Mouse (Mus musculus): ENCODE data around the gene Celf3. TPM values are rescaled to one million over a fixed set of nuclear protein-coding genes. Genes with fewer than 3 reads are reported as not detected.

The Celf3 gene
- total and polyA plus RNA-seq, 2 experiments from 2014 or later: 0.53 TPM; not detected in 1

GRCm38 (mm10) chr3:94487581-94487980 is 9.5 kb downstream of the Celf3 start:
- ATAC-seq (ENCODE audit: insufficient read depth, low read depth): no peak
- 0 out of 2 replicates have a peak, but pooled peaks cover 7% of the 10 kb centered on the region for H3K4me1 ChIP-seq (ENCODE audit: control insufficient read depth, insufficient read depth)

GRCm38 (mm10) chr3:94497162-94497561 is 19.1 kb downstream of the Celf3 start:
- Histone ChIP-seq H3K9me3 (replicated peaks; ENCODE audit: control insufficient read depth, low read length) (no peaks in the 10 kb centered on the region), H3K27me3 (ENCODE audit: control insufficient read depth, insufficient read depth, low read length) (no peaks in the 10 kb centered on the region), H3K4me2 (ENCODE audit: low read depth, low read length) (no peak overlapping the region), H3K27ac (ENCODE audit: low read depth) (no peak overlapping the region), H3K9ac (replicated peaks; ENCODE audit: low read depth, low read length) (no peak overlapping the region), H3K4me1 (ENCODE audit: control insufficient read depth, insufficient read depth) (no peaks in the 10 kb centered on the region), H3K4me3 (ENCODE audit: low read depth, low read length) (no peak overlapping the region), H3K36me3 (replicated peaks; ENCODE audit: control insufficient read depth, insufficient read depth, low read length) (peaks cover 44% of the 10 kb centered on the region)
- TF ChIP-seq EP300 (IDR thresholded peaks at IDR 0.05; ENCODE audit: low read depth) (no peak), CTCF (IDR thresholded peaks at IDR 0.05; ENCODE audit: low read depth) (no peak)
- 81% methylated on average over 4 of the region's 4 CpGs for WGBS
- no peak for ATAC-seq (ENCODE audit: insufficient read depth, low read depth)
- DNase-seq (ENCODE audit: low spot score): no peak

More at GRCm38 (mm10) chr3:94487581-94487980, 9.5 kb downstream of the Celf3 start:
- H3K9ac ChIP-seq (replicated peaks; ENCODE audit: low read depth, low read length): no peak overlapping the region
- no peaks in the 10 kb centered on the region for H3K27me3 ChIP-seq (ENCODE audit: control insufficient read depth, insufficient read depth, low read length)
- H3K9me3 ChIP-seq (replicated peaks; ENCODE audit: control insufficient read depth, low read length): no peaks in the 10 kb centered on the region
- no peak overlapping the region for H3K27ac ChIP-seq (ENCODE audit: low read depth)
- H3K36me3 ChIP-seq (replicated peaks; ENCODE audit: control insufficient read depth, insufficient read depth, low read length): no peaks in the 10 kb centered on the region
- TF ChIP-seq CTCF (IDR thresholded peaks at IDR 0.05; ENCODE audit: low read depth) (no peak), EP300 (IDR thresholded peaks at IDR 0.05; ENCODE audit: low read depth) (no peak)
- H3K4me2 ChIP-seq (ENCODE audit: low read depth, low read length): no peak overlapping the region
- 44% methylated on average over 6 of the region's 6 CpGs for WGBS
- no peak for DNase-seq (ENCODE audit: low spot score)
- H3K4me3 ChIP-seq (ENCODE audit: low read depth, low read length): no peak overlapping the region

DNA sequence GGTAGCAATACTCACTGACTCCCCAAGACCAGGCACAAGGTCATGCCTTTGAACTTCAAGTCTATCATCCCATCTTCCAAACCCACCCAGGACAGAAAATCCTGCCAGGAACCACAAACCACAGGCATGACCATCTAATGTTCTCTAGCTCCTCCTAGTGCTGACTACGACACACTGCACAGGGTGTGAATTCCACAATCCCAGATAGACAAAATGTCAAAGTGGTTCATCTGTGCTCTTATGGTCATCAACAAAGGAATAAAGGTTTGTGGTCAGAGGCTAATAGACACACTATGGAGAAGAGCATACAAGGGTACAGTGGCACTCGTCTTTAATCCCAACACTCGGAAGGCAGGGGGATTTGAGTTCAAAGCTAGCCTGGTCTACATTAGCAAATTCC is 24.1 kb downstream of the Celf3 start:
- H3K36me3 ChIP-seq (replicated peaks; ENCODE audit: control insufficient read depth, insufficient read depth, low read length): peaks cover 45% of the 10 kb centered on the region
- 73% methylated on average over 3 of the region's 3 CpGs for WGBS
- H3K4me2 ChIP-seq (ENCODE audit: low read depth, low read length): no peak overlapping the region
- no peaks in the 10 kb centered on the region for H3K27me3 ChIP-seq (ENCODE audit: control insufficient read depth, insufficient read depth, low read length)
- ATAC-seq (ENCODE audit: insufficient read depth, low read depth) (no peak), DNase-seq (ENCODE audit: low spot score) (no peak)
- H3K27ac ChIP-seq (ENCODE audit: low read depth): no peak overlapping the region
- no peaks in the 10 kb centered on the region for H3K9me3 ChIP-seq (replicated peaks; ENCODE audit: control insufficient read depth, low read length)
- H3K9ac ChIP-seq (replicated peaks; ENCODE audit: low read depth, low read length): no peak overlapping the region
- no peak for TF ChIP-seq EP300 (IDR thresholded peaks at IDR 0.05; ENCODE audit: low read depth)
- TF ChIP-seq CTCF (IDR thresholded peaks at IDR 0.05; ENCODE audit: low read depth): peak; percentile 64
- no peak overlapping the region for H3K4me3 ChIP-seq (ENCODE audit: low read depth, low read length)
- H3K4me1 ChIP-seq (ENCODE audit: control insufficient read depth, insufficient read depth): no peaks in the 10 kb centered on the region

GRCm38 (mm10) chr3:94506664-94507063 is 28.6 kb downstream of the Celf3 start:
- Histone ChIP-seq H3K9ac (replicated peaks; ENCODE audit: low read depth, low read length) (no peak overlapping the region), H3K4me2 (ENCODE audit: low read depth, low read length) (no peak overlapping the region), H3K9me3 (replicated peaks; ENCODE audit: control insufficient read depth, low read length) (no peaks in the 10 kb centered on the region), H3K27me3 (ENCODE audit: control insufficient read depth, insufficient read depth, low read length) (no peaks in the 10 kb centered on the region), H3K4me3 (ENCODE audit: low read depth, low read length) (no peak overlapping the region), H3K27ac (ENCODE audit: low read depth) (no peak overlapping the region), H3K4me1 (ENCODE audit: control insufficient read depth, insufficient read depth) (no peaks in the 10 kb centered on the region), H3K36me3 (replicated peaks; ENCODE audit: control insufficient read depth, insufficient read depth, low read length) (peaks cover 56% of the 10 kb centered on the region)
- no peak for ATAC-seq (ENCODE audit: insufficient read depth, low read depth)
- DNase-seq (ENCODE audit: low spot score): no peak
- TF ChIP-seq CTCF (IDR thresholded peaks at IDR 0.05; ENCODE audit: low read depth) (no peak), EP300 (IDR thresholded peaks at IDR 0.05; ENCODE audit: low read depth) (no peak)
- 91% methylated on average over 1 of the region's 1 CpGs for WGBS

DNA sequence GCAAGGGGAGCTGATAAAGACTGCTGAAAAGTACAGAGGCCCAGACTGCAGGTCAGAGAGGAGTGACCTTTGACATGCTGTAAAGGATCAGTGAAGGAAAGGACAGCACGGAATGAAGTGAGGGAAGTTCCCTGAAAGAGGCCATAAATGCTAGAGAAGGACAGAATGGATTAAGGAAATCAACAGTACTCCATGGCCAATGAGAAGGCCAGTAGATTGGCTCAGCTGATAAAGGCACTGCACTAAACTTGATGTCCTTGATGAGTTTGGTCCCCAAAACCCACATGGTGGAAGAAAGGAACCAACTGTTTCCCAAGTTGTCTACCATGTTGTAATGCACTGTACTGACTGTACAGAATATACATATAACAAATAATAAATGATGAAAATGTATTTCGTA is 48.6 kb downstream of the Celf3 start:
- H3K36me3 ChIP-seq (replicated peaks; ENCODE audit: control insufficient read depth, insufficient read depth, low read length): peaks cover 53% of the 10 kb centered on the region
- no peak overlapping the region for H3K9ac ChIP-seq (replicated peaks; ENCODE audit: low read depth, low read length)
- no peaks in the 10 kb centered on the region for H3K9me3 ChIP-seq (replicated peaks; ENCODE audit: control insufficient read depth, low read length)
- ATAC-seq (ENCODE audit: insufficient read depth, low read depth): no peak
- no peak overlapping the region for H3K4me3 ChIP-seq (ENCODE audit: low read depth, low read length)
- 82% methylated on average over 2 of the region's 2 CpGs for WGBS
- no peak for TF ChIP-seq CTCF (IDR thresholded peaks at IDR 0.05; ENCODE audit: low read depth)
- no peak for TF ChIP-seq EP300 (IDR thresholded peaks at IDR 0.05; ENCODE audit: low read depth)
- no peak overlapping the region for H3K4me2 ChIP-seq (ENCODE audit: low read depth, low read length)
- DNase-seq (ENCODE audit: low spot score): no peak
- H3K27me3 ChIP-seq (ENCODE audit: control insufficient read depth, insufficient read depth, low read length): no peaks in the 10 kb centered on the region
- no peaks in the 10 kb centered on the region for H3K4me1 ChIP-seq (ENCODE audit: control insufficient read depth, insufficient read depth)
- no peak overlapping the region for H3K27ac ChIP-seq (ENCODE audit: low read depth)

GRCm38 (mm10) chr3:94533968-94534367 is 55.9 kb downstream of the Celf3 start:
- ATAC-seq (ENCODE audit: insufficient read depth, low read depth) (no peak), DNase-seq (ENCODE audit: low spot score) (peak; percentile 47)
- Histone ChIP-seq H3K27ac (ENCODE audit: low read depth) (no peak overlapping the region), H3K9ac (replicated peaks; ENCODE audit: low read depth, low read length) (no peak overlapping the region), H3K4me1 (ENCODE audit: control insufficient read depth, insufficient read depth) (no peaks in the 10 kb centered on the region), H3K4me2 (ENCODE audit: low read depth, low read length) (no peak overlapping the region), H3K36me3 (replicated peaks; ENCODE audit: control insufficient read depth, insufficient read depth, low read length) (peaks cover 18% of the 10 kb centered on the region), H3K9me3 (replicated peaks; ENCODE audit: control insufficient read depth, low read length) (no peaks in the 10 kb centered on the region), H3K27me3 (ENCODE audit: control insufficient read depth, insufficient read depth, low read length) (no peaks in the 10 kb centered on the region), H3K4me3 (ENCODE audit: low read depth, low read length) (no peak overlapping the region)
- TF ChIP-seq CTCF (IDR thresholded peaks at IDR 0.05; ENCODE audit: low read depth): peak; percentile 56
- no peak for TF ChIP-seq EP300 (IDR thresholded peaks at IDR 0.05; ENCODE audit: low read depth)
